Mouse (Mus musculus) small intestine, adult 2 months (tissue): Measurements from ENCODE around the gene Kif2a.

Experiments
- CTCF ChIP-seq: fragments of 200-500 bp; IDR thresholded peaks from 2 replicates; pipeline ENCODE4 v1.5.1; 2012; ENCODE audit warnings: low read depth, mild to moderate bottlenecking, control low read depth, inconsistent platforms, low read length, moderate library complexity, mixed read lengths; ENCODE audit not compliant: insufficient replicate concordance, insufficient read length; ENCODE audit errors: extremely low read depth
- POLR2A ChIP-seq: fragments of 200-500 bp; IDR thresholded peaks from 2 replicates; pipeline ENCODE4 v1.6.1; 2012; ENCODE audit warnings: low read depth, mild to moderate bottlenecking, control low read depth, inconsistent platforms, low read length, moderate library complexity

- TF ChIP-seq POLR2A (no peak), CTCF (no peak)
These were observed 13.2 kb upstream of the Kif2a start for GRCm38 (mm10) chr13:107035078-107035477.
